ENCODE assay signal across 19 mouse cellular contexts in genomic region chr10:3720296-3720695, GRCm38 (mm10).
"Had no signal": no experiment of that assay in that cellular context is flagged by ENCODE, and none has a peak within 500 bp of the region (broad histone marks: within the 10 kb centered on the region; RNA-seq: fewer than 3 reads in every experiment).

No protein-coding gene starts in this region.

- H3K27ac ChIP-seq: liver, embryonic 14.5 days; lung, embryonic 15.5 days; midbrain, embryonic 10.5 days; midbrain, embryonic 13.5 days; midbrain, embryonic 15.5 days; neural tube, embryonic 13.5 days; neural tube, embryonic 15.5 days had no signal

- H3K4me2 ChIP-seq: lung, embryonic 15.5 days; midbrain, embryonic 13.5 days; midbrain, embryonic 15.5 days; neural tube, embryonic 13.5 days; neural tube, embryonic 15.5 days had no signal

- DNase-seq: lung, adult 18-20 months; lung, postnatal 4 days; retina, postnatal 1 day; right cerebral cortex, adult 18-20 months; right cerebral cortex, postnatal 25 days; right cerebral cortex, postnatal 4 days; spleen, adult 18-20 months; thymus, adult 18-20 months; thymus, postnatal 14 days; thymus, postnatal 36 days had no signal

- H3K27me3 ChIP-seq: lung, embryonic 15.5 days; midbrain, embryonic 13.5 days; midbrain, embryonic 15.5 days; neural tube, embryonic 13.5 days; neural tube, embryonic 15.5 days had no signal

- H3K36me3 ChIP-seq: lung, embryonic 15.5 days; midbrain, embryonic 10.5 days; midbrain, embryonic 13.5 days; midbrain, embryonic 15.5 days; neural tube, embryonic 13.5 days; neural tube, embryonic 15.5 days had no signal

- H3K9me3 ChIP-seq: lung, embryonic 15.5 days; midbrain, embryonic 10.5 days; midbrain, embryonic 13.5 days; midbrain, embryonic 15.5 days; neural tube, embryonic 13.5 days; neural tube, embryonic 15.5 days had no signal

- ATAC-seq: lung, postnatal 0 days; midbrain, embryonic 13.5 days; midbrain, embryonic 15.5 days had no signal

- H3K4me3 ChIP-seq: lung, embryonic 15.5 days; midbrain, embryonic 10.5 days; midbrain, embryonic 13.5 days; midbrain, embryonic 15.5 days; myocyte; neural tube, embryonic 13.5 days; neural tube, embryonic 15.5 days had no signal

- H3K9ac ChIP-seq: liver, embryonic 14.5 days; lung, embryonic 15.5 days; midbrain, embryonic 13.5 days; midbrain, embryonic 15.5 days; neural tube, embryonic 13.5 days; neural tube, embryonic 15.5 days had no signal
